Mouse (Mus musculus) kidney, adult 9 months (tissue): ENCODE data around the gene Myh7b.
A peak's percentile ranks its signal among the peaks of the same experiment; 100 is the strongest.

Source experiments
- DNase-seq: peaks from one replicate; pipeline ENCODE4 v3.0.0; 2022

Gene Myh7b

DNA sequence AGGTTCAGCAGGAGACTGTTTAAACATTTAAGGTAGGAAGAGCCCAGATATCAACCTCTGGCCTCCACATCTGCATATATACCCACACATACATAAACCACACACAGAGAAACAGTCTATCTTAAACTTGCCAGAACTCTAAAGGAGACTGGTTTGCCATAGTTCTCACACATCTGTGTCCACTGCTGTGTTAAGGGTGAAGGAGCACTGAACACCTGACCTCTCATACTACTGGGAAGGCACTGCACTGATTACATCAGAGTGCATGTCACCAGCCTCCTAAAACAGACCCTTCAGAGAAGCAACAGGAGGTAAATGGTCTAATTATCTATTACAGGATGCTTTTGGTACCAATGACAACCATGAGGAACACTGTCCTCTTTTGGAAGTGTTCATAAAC lies 25.9 kb downstream of the Myh7b start:
- no peak for DNase-seq

DNA sequence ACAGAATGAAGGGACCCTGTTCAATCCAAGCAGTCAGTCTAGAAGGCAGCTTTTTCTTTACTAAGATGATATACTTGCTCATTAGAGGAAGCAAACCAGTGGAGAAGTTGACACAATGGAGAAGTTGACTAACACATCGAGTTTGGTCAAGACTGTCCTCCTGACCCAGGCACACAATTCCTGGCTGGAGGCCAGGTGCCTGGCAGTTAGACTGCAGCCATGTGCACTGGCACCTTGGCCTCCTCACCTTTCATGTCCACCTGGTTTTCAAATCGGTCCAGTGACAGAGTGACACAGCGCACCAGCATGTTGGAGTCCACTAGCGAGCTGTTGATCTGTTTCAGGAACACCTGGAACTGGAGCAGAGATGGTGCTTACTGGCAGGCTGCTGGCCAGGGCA lies 26.4 kb downstream of the Myh7b start:
- no peak for DNase-seq

DNA sequence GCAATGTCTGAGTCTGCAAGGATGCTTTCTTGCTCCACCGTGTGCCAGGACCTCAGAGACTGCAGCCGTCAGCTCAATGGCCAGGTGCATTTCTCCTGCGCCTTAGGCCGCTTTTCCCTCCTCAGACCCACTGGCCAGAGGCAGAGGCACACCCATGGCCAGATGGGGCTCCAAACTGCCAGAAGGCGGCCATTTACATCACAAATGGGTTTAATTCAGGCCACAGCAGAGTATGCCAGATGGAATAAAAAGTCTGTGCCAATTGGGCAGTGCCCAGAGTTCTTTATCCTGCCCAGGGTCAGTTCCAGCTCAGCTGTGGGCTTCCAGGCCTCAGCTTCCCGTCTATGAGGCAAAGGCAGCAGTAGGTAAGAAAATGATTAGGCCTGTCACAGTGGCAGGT lies 29.6 kb downstream of the Myh7b start:
- no peak for DNase-seq

DNA sequence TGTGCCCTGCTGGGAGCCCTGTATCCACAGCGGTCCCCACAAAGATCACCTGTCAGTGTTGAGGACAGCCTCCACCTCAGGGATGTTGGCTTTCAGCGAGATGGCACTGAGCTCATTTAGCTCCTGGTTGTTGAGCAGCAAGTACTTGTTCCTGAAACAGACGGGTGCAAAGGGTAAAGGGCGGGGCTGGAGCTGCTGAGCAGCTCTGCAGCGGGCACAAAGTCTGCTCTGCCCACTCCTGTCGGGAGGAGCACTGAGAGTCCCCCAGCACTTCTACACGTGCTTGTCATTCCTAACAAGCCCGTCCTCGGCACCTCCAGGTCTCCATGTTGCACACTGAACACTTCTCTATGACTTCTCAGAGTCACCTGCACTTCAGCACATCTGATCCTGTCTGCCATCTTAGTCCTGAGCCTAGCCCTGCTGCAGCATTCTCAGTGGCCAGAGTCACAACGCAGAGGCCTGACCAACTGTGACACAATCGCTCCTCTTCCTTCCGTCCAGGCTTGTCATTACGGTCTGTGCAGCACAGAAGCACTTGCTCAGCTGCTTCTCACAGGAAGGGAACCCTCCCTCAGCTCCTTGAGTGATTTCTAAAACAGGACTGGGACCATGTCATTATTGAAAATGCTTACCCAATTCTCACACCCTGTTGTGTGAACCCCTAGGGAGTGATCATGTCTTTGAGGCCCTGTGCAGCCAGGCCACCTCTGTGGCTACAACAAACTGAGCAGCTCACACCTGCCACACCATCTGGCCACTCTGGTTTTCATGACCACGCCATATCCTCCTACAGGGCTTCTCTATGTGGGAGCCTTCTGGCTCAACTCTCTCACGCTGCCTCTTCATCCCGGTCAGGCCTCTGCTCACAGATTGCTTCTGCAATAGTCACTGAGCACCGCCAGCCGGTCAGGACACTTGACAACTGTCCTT lies 30.8 kb downstream of the Myh7b start:
- peak; percentile 83 for DNase-seq

DNA sequence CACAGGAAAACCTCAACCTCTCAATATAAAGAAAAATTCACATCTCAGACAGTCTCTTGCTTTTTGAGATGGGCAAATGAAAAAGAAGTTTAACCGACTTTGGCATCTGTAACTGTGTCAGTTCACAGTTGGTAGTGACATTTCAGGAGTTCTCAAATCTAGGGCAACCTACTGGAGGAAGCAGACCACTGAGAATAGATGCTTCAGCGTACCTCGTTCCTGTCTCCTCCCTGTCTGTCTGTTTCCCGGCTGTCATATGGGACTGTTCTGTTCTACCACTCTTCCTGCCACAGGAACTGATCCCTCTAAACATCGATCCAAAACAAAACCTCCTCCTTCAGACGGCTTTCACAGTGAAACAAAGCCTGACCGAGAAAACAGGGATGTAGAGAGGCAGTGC lies 34.7 kb downstream of the Myh7b start:
- no peak for DNase-seq

DNA sequence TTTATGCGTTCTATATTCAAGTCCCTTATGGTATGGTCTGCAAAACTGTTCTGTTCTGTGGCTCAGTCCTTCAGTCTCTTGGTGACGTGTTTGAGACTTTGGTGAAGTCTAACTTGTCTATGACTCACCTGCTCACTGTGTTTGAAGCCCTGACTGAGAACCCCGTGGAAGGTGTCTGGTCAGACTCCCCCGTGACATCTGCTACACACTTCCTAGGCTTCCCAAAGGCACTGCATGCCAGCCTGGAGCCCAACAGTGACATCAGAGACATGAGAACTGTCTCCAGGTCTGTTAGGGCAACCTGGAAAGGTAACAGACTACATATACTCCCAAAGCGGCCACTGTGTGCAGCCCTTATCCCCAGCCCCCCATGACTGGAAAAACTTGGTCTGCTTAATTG lies 41.6 kb downstream of the Myh7b start:
- no peak for DNase-seq

DNA sequence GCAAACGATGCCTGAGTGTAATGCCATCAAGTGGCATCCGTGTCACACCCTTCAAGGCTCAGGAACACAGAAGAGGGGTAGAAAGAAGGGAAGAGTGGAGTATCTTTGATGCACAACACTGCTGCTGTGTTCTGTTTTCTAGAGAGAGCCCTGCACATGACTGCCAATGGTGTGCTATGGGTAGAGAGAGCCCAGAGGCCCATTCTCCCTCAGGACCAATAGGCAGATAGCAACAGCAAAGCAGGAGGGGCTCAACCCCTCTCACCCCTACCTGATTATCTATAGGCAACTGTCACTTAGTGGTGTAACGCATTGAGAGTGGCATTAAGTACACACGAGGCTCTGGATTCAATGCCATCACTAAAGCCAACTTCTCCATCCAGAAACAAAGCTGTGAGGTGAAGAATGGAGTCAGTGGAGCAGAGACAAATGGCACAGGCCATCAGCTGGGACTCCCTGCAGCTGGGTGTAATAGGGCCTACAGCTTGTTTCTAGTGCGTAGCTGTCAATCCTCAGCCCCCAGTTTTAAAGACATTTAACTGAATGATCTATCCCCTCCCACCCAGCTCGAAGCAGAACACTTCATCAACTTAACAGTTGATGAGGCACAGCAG lies 44.9 kb downstream of the Myh7b start:
- DNase-seq = no peak

DNA sequence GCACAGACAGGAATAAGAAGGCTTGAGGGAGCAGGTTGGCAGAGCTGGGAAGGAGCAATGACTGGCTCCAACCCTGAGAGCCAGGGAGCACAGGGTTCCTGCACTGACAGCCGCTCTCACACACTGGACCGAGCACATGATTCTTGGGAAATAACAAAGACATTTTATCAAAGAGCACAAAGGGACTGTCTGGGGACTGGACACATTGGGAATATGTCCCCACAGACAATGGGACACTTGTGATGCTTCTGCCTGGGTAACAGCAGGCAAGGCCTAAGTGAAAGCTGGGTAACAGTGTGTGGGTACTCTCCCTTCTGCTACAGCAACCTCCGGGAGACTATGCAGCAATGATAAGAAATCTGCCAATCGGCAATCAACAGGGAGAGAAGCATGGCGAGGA lies 51.4 kb downstream of the Myh7b start:
- DNase-seq = no peak

DNA sequence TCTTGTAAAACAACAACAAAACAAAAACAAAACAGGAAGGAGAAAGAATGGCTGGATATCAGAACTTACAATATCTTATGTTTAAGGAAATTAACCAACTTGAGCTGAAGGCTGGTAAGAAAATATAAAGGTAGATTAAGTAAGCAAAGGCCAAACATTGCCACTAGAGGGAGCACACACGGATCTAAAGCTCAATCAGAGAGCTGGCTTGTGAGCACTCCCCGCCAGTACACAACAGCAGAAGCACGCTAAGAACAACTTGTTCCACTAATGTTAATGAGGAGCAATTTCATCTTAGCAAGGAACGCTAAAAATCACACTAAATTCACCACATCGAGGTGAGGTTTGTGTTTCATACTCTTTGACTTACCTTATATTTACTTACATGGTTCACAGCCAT lies 52.1 kb downstream of the Myh7b start:
- peak; percentile 66 for DNase-seq

DNA sequence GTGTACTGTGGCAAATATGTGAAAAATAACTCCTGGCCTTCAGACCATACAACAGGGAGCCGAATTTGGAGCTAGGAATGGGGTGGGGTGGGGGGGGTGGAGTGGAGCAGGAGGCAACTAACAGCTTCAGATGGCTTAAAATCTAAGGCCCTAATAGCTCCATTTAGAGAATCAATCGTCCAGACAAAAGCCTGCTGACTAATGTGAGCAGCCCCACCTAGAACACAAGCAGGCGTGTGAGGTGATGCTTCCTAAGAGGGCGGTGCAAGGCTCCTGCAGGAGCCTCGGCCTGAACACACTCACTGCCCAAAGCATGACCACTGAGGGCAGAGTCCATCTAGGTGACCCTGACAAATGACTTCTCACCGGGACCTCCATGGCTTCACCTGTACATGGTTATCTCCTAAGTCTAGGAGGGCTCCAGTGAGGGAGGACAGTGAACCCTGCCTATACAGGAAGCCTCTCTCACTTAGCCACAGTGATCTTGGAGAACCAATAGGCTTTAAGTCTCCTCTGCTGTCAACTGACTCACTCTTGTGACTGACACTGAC lies 53.0 kb downstream of the Myh7b start:
- DNase-seq = no peak

DNA sequence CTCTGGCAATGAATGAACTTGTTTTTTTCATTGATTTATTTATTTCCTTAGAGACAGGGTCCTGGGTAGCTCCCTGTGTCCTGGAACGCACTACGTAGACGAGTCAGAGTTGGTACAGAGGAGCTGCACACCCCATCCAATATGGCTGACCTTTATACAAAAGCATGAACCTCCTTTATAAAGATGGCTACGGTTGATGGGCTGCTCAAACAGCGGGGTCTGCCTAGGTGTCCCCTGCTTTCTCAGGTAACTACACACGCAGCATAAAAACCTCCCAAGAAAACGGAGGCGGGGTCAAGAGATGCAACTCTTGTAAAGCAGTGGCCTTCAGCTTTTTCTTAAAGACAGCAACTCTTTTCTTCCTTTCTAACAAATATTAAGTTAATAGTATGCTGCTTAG lies 56.9 kb downstream of the Myh7b start:
- DNase-seq = no peak

DNA sequence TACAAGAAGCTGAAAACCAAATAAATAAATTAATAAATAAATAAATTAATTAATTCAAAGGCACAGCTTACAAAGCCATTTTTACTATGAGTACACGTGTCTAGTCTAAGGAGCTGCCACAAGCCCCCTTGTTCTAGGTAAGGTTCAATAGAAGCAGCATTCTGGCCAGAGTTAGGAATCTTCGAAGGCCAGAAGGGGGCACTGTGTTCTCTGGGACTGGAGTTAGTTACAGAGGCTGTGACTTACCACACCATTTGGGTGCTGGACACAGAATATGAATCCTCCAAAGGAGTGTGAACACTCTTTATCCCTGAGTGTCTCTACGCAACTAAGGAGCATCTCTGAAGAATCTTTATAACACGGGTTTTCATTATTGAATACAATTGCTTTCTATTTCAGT lies 57.4 kb downstream of the Myh7b start:
- DNase-seq = peak; percentile 32

DNA sequence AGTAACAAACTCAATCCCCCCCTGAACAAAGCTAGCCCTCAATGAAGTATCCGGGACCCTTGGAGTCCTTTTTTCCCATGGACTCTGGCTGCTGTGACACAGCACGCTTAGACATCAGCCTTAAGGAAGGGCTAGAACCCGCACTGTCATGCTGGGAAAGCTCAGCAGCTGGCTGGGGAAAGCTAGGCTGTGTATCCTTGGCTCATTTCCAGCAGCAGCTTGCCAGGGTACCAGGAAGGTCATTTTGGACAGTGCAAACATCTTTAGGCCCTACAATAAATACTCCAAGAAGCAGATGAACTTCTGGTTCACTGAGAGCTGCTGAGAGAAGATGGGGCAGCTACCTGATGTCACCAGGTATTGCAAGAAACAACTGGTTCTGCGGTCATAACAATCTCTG lies 60.2 kb downstream of the Myh7b start:
- DNase-seq = no peak

DNA sequence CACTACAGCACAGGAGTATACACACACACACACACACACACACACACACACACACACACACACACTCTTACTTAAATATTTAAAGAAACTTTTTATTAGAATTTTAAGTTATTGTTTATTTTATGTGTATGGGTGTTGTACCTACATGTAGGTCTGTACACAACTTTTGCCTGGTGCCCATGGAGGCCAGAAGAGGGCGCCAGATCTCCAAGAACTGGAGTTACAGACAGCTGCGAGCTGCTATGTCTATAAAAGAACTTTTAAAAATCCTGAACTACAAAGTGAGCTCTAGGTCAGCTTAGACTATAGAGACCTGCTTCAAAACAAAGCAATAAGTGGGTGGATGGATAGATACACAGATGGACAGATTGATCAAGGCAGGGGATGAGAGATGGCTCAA lies 62.5 kb downstream of the Myh7b start:
- DNase-seq = peak; percentile 74

DNA sequence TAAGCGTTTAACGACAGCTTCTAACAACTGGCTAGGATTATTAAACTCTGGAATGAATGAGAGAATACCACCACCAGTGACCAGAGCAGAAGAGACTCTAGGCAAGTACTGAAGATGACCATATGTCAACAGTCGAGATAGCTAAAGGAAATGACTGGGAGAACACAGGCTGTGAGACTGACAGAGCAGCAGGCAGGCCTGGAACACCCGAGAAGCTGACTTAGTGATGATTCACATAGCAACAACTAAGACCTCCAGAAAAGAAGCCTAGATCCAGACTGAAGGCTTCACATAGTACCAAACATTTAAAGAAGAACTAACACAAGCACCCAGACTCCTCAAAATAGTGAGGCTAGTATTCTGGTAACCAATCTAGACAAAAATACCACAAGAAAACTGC lies 64.1 kb downstream of the Myh7b start:
- DNase-seq = no peak

DNA sequence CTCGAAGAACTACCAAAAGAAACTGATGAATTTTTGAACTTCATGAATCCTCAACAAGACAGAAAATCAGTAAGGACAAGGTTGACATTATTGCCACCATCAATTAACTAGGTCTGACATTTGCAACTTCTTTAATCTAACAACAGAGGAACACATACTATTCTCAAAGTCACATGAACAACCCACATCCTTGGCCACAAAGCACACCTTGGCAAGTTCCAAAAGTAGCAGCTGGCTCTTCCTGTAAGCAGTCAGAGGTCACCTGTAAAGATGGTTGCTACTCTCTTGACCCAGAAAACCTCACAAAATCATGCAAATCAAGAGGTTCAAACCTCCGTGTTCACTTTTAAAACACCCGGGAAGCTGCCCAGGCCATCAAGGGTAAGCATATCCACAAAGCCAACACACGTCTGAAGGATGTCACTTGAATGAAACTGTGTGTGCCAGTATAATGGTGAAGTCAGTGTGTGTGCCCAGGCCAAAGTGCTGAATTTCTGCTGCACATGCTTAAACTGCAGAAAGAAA lies 68.6 kb downstream of the Myh7b start:
- DNase-seq = no peak

DNA sequence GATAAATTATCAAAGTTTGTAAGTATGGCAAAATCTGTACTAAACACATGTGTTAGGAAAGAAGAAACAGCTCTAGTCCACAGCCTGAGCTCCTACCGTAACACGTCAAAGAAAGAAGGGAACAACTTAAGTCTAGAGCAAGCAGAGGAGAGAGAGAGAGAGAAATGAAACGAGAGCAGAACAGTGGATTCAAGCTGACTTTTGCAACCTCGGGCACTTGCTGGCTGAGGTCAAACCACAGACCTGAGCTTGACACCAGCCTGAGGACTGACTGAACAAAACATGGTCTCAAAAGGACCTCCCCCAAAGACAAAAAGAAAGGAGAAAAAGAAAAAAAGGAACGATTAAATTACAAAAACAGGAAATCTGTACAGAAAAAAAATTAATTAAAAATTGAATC lies 69.6 kb downstream of the Myh7b start:
- no peak for DNase-seq

DNA sequence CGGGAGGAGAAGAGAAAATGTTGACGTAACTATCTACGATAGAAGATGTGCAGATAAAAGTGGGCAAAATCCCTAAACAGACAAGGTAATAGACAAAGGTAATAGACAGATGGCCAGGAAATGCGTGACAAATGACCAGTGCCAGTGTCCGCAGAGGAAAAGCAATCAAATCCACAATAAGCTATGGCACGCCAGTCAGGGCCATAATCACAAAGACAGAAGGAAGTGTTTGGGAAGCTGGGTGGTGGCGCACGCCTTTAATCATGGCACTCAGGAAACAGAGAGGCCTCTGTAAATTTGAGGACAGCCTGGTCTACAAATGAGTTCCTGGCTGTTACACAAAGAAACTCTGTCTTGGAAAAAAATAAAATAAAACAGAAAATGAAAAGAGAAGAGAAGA lies 70.2 kb downstream of the Myh7b start:
- no peak for DNase-seq

DNA sequence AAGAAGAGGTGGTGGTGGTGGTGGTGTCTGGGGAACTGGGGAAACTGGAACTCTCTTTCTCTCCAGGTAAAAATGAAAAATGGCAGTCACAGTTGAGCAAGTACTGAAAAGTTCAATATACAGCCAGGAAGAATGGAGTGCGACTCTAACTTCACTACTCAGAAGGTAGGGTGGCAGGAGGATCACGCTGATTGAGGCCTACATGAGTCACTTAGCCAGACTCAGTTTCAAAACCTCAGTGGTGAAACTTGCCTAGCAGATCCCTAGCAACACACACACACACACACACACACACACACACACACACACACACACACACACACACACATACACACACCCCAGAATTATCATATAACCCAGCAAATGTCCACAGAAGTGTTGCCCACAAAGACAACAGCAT lies 70.9 kb downstream of the Myh7b start:
- DNase-seq = no peak

DNA sequence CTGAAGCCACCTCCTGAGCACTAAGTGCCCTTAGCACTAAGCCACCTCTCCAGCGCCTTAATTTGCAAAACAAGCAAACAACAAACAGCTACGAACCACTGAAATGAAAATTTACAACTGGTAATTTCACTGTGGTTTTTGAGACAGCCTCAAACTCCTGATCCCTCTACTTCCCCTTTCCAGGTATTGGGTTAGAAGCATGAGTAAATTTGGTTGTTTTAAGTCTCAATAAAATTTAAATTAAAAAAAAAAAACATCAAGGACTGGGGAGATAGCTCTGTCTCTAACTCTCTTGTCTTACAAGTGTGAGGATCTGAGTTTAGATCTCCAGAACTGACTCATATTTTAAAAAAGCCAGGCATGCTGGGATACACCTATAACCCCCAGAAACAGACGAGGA lies 72.1 kb downstream of the Myh7b start:
- no peak for DNase-seq

DNA sequence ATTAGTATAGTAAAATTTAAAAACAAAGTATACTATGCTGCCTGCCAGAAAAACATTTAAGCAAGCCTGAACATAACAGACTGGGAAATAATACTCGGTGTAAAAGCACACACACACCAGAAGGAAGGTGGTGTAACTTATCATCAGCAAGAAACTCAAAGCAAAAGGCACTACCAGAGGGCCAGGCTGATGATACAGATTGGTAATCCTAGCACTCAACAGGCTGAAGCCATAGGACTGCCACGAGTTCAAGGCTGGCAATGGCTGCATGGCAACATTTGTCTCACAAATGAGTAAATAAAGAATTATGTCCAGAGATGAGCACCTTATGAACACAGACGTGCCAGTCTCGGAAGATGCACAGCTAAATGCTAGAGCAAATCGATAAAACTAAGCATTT lies 72.8 kb downstream of the Myh7b start:
- DNase-seq = no peak
